Mouse (Mus musculus) kidney, embryonic 16.5 days (tissue): ENCODE data around the gene Tmem262. TPM values are rescaled to one million over a fixed set of nuclear protein-coding genes. Genes with fewer than 3 reads are reported as not detected.
A peak's percentile ranks its signal among the peaks of the same experiment; 100 is the strongest.

Experiments used
- ATAC-seq: fragments of 200-750 bp; cut with Nextera tagmentation; 2 replicates; pipeline ENCODE4 v1.8.0; 2017; ENCODE audit warnings: moderate TSS enrichment; ENCODE audit not compliant: low FRiP score, low TSS enrichment
- H3K27ac ChIP-seq: fragments of 300-500 bp; sonication (generic); 2 replicates; pipeline ENCODE4 v1.5.1; 2014; ENCODE audit warnings: low read length
- H3K27me3 ChIP-seq: fragments of 300-500 bp; sonication (generic); 2 replicates; pipeline ENCODE4 v1.6.1; 2014; ENCODE audit warnings: low read length, control low read depth, mixed read lengths; ENCODE audit not compliant: insufficient read depth
- H3K36me3 ChIP-seq: fragments of 300-500 bp; sonication (generic); 2 replicates; pipeline ENCODE4 v1.6.1; 2014; ENCODE audit warnings: low read length, control low read depth, mixed read lengths; ENCODE audit not compliant: insufficient read depth
- H3K4me1 ChIP-seq: fragments of 300-500 bp; sonication (generic); 2 replicates; pipeline ENCODE4 v1.6.1; 2014; ENCODE audit warnings: low read length, control low read depth, mixed read lengths; ENCODE audit not compliant: insufficient read depth
- H3K4me2 ChIP-seq: fragments of 300-500 bp; sonication (generic); replicated peaks from 2 replicates; pipeline ENCODE4 v1.6.1; 2014; ENCODE audit warnings: low read depth, low read length
- H3K4me3 ChIP-seq: fragments of 300-500 bp; sonication (generic); 2 replicates; pipeline ENCODE4 v1.5.1; 2014; ENCODE audit warnings: mild to moderate bottlenecking, low read length
- H3K9ac ChIP-seq: fragments of 300-500 bp; sonication (generic); replicated peaks from 2 replicates; pipeline ENCODE4 v1.6.1; 2014; ENCODE audit warnings: low read length
- H3K9me3 ChIP-seq: fragments of 300-500 bp; sonication (generic); 2 replicates; pipeline ENCODE4 v1.6.1; 2016; ENCODE audit warnings: low read length, control low read depth
- WGBS: fragments of 180-500 bp; shearing (Covaris S2); extraction: QIAGEN DNeasy Blood & Tissue Kit; methylation state at CpG from one replicate; pipeline ENCODE4 v1.1.7; 2014; 5-methylcytosine and 5-hydroxymethylcytosine counted together
- polyA plus RNA-seq: library from polyadenylated mRNA; unstranded; fragments of >200 nt; fragmentation: Nextera tagmentation; extraction: Ambion mirVana; gene quantifications from 2 replicates; pipeline ENCODE4 v1.2.1, GENCODE M21; 2015

Tmem262 gene
- polyA plus RNA-seq, 1 experiment from 2014 or later = not detected

DNA sequence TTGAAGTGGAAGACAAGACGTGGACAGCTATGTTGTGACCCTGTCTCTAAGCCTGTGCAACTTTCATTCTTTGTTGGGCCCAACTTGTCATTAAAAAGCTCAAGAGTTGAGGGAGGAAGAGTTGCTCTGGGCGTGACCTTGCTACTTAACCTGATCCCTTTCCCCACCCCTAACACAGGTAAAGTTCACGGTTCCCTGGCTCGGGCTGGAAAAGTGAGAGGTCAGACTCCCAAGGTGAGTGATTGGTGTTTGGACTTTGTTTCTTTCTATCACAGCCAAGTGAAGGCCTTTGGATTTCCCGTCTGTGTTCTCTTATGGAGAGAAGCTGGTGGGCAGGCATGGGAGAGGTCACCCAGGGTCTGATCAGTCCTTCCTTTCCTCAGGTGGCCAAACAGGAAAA lies 20.9 kb upstream of the Tmem262 start:
- peak overlapping the region; percentile 88 for H3K9ac ChIP-seq
- peaks cover 25% of the 10 kb centered on the region for H3K36me3 ChIP-seq
- H3K4me2 ChIP-seq = peak overlapping the region; percentile 85
- ATAC-seq = no peak
- peaks cover 40% of the 10 kb centered on the region for H3K4me1 ChIP-seq
- no peak overlapping the region for H3K27ac ChIP-seq
- H3K4me3 ChIP-seq = peak overlapping the region; percentile 97
- H3K9me3 ChIP-seq = no peaks in the 10 kb centered on the region
- WGBS = 75% methylated on average over 5 of the region's 5 CpGs
- no peaks in the 10 kb centered on the region for H3K27me3 ChIP-seq

- no peaks in the 10 kb centered on the region for H3K9me3 ChIP-seq
- peak within 1 kb of the TSS; percentile 94 for H3K4me3 ChIP-seq
- H3K27ac ChIP-seq = peak within 1 kb of the TSS; percentile 97
- peak; percentile 76 for ATAC-seq
- WGBS = under 1% methylated on average over 58 of the region's 58 CpGs
- H3K4me2 ChIP-seq = peak within 1 kb of the TSS; percentile 100
- H3K36me3 ChIP-seq = peaks cover 10% of the 10 kb centered on the region
- no peaks in the 10 kb centered on the region for H3K27me3 ChIP-seq
- H3K9ac ChIP-seq = peak within 1 kb of the TSS; percentile 97
- peaks cover 37% of the 10 kb centered on the region for H3K4me1 ChIP-seq
Observed at GRCm38 (mm10) chr19:6061021-6061533, 18.8 kb upstream of the Tmem262 start, which contains the start of gene Znhit2. Gene Znhit2 (plus strand): TSS chr19:6061192.

GRCm38 (mm10) chr19:6061641-6062302 lies 18.1 kb upstream of the Tmem262 start:
- H3K4me2 ChIP-seq = peak overlapping the region; percentile 100
- peaks cover 35% of the 10 kb centered on the region for H3K4me1 ChIP-seq
- H3K27me3 ChIP-seq = no peaks in the 10 kb centered on the region
- H3K36me3 ChIP-seq = peaks cover 10% of the 10 kb centered on the region
- H3K9me3 ChIP-seq = no peaks in the 10 kb centered on the region
- peak overlapping the region; percentile 97 for H3K27ac ChIP-seq
- peak overlapping the region; percentile 97 for H3K9ac ChIP-seq
- WGBS = under 1% methylated on average over 44 of the region's 44 CpGs
- peak overlapping the region; percentile 94 for H3K4me3 ChIP-seq
- ATAC-seq = peak; percentile 5; the same call in 1 of the 2 replicates

DNA sequence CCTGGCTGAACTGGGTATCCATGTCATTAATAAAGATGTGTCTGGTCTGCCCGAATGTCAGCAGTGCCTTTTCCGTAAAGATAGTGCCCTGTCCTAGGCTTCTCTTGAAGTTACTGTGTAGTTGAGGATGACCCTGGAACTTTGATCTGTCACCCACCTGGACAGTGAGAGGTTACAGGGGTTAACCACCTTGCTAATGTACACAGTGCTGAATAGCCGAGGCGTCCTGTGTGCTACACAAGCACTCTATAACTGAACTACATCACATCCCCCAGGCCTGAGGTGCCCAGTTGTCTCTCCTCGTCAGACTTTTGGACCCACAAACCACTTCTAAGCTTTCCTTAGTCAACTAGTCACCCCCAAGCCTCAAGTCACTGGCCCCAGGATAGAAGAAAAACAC lies 17.4 kb upstream of the Tmem262 start:
- Histone ChIP-seq H3K9me3 (no peaks in the 10 kb centered on the region), H3K27ac (peak overlapping the region; percentile 97)
- 39% methylated on average over 5 of the region's 5 CpGs for WGBS

GRCm38 (mm10) chr19:6063081-6063480 lies 16.8 kb upstream of the Tmem262 start:
- Histone ChIP-seq H3K27me3 (no peaks in the 10 kb centered on the region), H3K27ac (no peak overlapping the region), H3K4me1 (peaks cover 44% of the 10 kb centered on the region), H3K9ac (no peak overlapping the region), H3K4me2 (peak overlapping the region; percentile 100), H3K9me3 (no peaks in the 10 kb centered on the region), H3K36me3 (peaks cover 10% of the 10 kb centered on the region), H3K4me3 (no peak overlapping the region)
- no peak for ATAC-seq
- WGBS = 86% methylated on average over 6 of the region's 6 CpGs

More for the DNA sequence above, 17.4 kb upstream of the Tmem262 start:
- Histone ChIP-seq H3K36me3 (peaks cover 10% of the 10 kb centered on the region), H3K4me2 (peak overlapping the region; percentile 100), H3K27me3 (no peaks in the 10 kb centered on the region), H3K9ac (peak overlapping the region; percentile 97), H3K4me1 (peaks cover 39% of the 10 kb centered on the region), H3K4me3 (peak overlapping the region; percentile 94)
- ATAC-seq = no peak

DNA sequence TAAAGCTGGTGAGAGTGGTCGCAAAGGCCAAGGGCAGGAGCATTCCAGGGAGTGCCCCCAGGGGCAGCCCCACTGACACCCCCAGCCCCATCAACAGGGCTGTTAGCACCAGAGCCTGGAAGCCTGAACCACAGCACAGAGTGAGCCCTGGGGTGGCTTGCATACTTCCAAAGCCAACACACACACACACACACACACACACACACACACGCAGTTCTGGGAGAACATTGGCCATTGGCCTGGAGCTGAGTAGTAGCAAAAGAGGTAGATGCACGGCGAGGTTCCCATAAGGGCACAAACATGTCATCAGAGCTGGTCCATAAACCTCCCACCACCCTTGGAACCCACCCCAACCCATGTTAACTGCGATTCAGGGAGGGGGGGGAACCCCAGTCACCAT lies 13.3 kb upstream of the Tmem262 start:
- 40% methylated on average over 5 of the region's 5 CpGs for WGBS
- Histone ChIP-seq H3K4me3 (peak overlapping the region; percentile 56), H3K4me2 (peak overlapping the region; percentile 89), H3K9me3 (no peaks in the 10 kb centered on the region), H3K9ac (peak overlapping the region; percentile 66), H3K27ac (peak overlapping the region; percentile 69; the same call in 1 of the 2 replicates), H3K4me1 (peaks cover 37% of the 10 kb centered on the region), H3K36me3 (peaks cover 27% of the 10 kb centered on the region), H3K27me3 (no peaks in the 10 kb centered on the region)
- ATAC-seq = no peak

DNA sequence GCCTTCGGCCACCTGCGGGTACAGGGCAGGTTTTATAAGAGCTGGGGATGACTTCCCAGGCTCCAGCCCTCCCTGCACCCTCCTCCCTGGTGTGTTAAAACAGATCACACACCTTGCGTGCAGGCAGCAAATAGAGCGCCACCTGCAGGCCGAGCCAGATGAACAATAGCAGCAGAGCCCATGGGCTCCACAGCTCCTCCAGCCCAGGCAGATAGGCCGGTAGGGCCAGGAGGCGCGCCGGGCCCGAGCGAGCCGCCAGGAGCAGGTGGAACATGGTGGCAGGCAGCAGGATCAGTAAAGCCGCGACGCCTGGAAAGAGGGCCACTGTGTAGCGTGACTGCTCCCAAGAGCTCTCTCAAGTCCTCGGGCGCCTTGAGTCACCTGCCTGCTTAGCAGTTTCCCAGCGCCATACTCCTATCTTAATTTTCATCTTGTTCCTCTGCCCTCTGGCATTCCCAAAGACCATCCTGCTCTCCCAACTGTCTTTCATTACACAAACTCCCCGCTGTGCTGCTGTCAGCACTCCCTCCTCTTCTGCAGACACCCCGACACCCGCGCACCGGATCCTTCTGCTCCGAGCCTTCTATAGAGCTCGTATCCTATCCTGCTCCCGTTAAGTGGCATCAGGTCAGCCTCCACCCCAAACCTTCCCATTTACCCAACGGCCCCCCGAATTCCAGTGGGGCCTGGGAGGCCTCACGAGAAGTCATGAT lies 12.7 kb upstream of the Tmem262 start:
- Histone ChIP-seq H3K9ac (peak overlapping the region; percentile 66), H3K4me3 (peak overlapping the region; percentile 56), H3K27me3 (no peaks in the 10 kb centered on the region), H3K9me3 (no peaks in the 10 kb centered on the region), H3K4me1 (peaks cover 33% of the 10 kb centered on the region), H3K36me3 (peaks cover 27% of the 10 kb centered on the region), H3K4me2 (peak overlapping the region; percentile 89), H3K27ac (peak overlapping the region; percentile 69)
- WGBS = under 1% methylated on average over 30 of the region's 30 CpGs
- peak; percentile 52 for ATAC-seq

- H3K4me1 ChIP-seq = peaks cover 25% of the 10 kb centered on the region
- H3K36me3 ChIP-seq = peaks cover 27% of the 10 kb centered on the region
- H3K4me3 ChIP-seq = peak within 1 kb of the TSS; percentile 56
- peak within 1 kb of the TSS; percentile 89 for H3K4me2 ChIP-seq
- 7% methylated on average over 33 of the region's 33 CpGs for WGBS
- peak within 1 kb of the TSS; percentile 78 for H3K27ac ChIP-seq
- no peaks in the 10 kb centered on the region for H3K27me3 ChIP-seq
- no peaks in the 10 kb centered on the region for H3K9me3 ChIP-seq
- peak within 1 kb of the TSS; percentile 66 for H3K9ac ChIP-seq
- peak; percentile 95 for ATAC-seq
Observed at GRCm38 (mm10) chr19:6067724-6068415, 12.0 kb upstream of the Tmem262 start, which contains the start of gene Tm7sf2. Gene Tm7sf2 (minus strand): TSS chr19:6068373.

DNA sequence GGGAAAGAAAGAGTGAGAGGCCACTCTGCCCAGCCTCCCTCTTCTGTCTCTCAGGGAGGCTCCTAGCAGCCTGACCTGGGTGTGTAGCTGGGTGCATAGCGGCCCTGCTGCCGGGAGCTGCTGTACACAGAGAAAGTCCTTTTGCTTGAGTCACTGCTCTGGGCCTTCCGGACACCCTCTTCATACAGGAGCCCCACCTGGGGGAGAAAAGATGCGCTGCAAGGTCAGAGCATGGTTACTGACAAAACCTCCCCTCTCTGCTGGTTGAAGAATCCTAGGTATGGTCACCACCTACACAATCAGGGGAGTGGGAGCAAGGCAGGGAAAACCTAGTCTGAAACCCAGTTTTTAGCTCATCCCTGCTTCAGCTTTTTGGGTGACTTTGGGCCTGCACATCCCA lies 10.9 kb upstream of the Tmem262 start:
- H3K9me3 ChIP-seq = no peaks in the 10 kb centered on the region
- 85% methylated on average over 4 of the region's 4 CpGs for WGBS
- H3K4me2 ChIP-seq = no peak overlapping the region
- no peak overlapping the region for H3K9ac ChIP-seq
- no peaks in the 10 kb centered on the region for H3K27me3 ChIP-seq
- H3K4me1 ChIP-seq = peaks cover 22% of the 10 kb centered on the region
- ATAC-seq = no peak
- no peak overlapping the region for H3K27ac ChIP-seq
- no peak overlapping the region for H3K4me3 ChIP-seq
- peaks cover 31% of the 10 kb centered on the region for H3K36me3 ChIP-seq
